Mouse (Mus musculus): ENCODE results near the gene Tnrc18.

Gene Tnrc18

GRCm38 (mm10) chr5:142716056-142716455 lies 101.4 kb downstream of the Tnrc18 start:
- no peak for DNase-seq

DNA sequence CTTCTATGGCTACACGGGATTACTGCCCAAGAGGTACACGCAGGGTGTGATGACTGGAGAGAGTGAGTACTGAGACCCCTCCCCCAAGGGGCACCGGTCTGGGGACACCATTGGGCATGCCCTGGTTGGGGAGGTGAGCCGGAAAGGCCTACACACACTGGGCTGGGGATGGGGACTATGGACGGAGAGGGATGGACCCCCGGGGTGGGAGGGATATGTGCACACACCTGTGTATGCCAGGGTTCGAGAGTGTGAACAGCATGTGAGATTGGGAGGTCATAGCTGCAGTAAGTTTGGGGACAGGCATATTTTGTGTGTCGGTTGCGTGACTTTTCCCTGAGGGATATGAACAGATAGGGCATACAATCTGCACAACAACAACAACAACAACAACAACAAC lies 102.4 kb downstream of the Tnrc18 start:
- no peak for DNase-seq

DNA sequence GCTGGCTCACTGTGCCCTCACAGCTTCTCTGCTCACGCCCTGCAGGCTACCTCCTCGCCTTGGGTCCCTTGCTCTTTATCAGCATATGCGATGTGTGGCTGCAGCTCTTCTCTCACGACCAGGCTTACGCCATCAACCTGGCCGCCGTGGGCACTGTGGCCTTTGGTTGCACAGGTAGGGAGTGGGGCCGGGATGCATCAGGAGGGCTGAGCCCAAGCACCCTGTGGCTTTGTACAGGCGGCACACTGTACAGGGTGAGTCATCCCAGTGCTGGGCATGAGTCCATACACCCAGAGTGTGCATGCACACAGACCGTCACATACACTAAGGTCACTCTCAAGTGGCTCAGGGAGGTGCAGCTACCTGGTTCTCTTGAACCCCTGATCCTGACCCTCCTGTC lies 103.5 kb downstream of the Tnrc18 start:
- DNase-seq, result no peak

- no peak for DNase-seq
Observed at GRCm38 (mm10) chr5:142712373-142712772, 105.1 kb downstream of the Tnrc18 start.

DNA sequence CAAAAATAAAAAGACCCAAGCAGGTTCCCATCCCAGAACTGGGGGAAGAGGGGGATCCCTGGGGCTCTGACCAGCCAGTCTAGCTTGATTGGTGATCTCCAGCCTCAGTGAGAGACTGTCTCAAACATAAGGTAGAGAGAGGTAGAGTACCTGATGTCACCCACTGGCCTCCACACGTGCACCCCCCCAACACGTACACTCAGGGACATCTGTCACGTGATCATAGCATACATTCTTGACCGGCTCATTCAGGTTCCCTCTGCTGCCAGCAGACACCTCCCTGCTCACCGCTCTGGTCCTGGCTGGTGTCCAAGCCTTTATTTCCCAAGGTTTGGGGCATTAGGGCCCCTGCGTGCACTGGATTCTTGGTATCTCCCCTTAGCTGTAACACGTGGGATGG lies 108.0 kb downstream of the Tnrc18 start:
- DNase-seq, result no peak

- no peak for DNase-seq
Observed at GRCm38 (mm10) chr5:142707709-142708108, 109.8 kb downstream of the Tnrc18 start.

- no peak for DNase-seq
Observed at GRCm38 (mm10) chr5:142703569-142703968, 113.9 kb downstream of the Tnrc18 start.

DNA sequence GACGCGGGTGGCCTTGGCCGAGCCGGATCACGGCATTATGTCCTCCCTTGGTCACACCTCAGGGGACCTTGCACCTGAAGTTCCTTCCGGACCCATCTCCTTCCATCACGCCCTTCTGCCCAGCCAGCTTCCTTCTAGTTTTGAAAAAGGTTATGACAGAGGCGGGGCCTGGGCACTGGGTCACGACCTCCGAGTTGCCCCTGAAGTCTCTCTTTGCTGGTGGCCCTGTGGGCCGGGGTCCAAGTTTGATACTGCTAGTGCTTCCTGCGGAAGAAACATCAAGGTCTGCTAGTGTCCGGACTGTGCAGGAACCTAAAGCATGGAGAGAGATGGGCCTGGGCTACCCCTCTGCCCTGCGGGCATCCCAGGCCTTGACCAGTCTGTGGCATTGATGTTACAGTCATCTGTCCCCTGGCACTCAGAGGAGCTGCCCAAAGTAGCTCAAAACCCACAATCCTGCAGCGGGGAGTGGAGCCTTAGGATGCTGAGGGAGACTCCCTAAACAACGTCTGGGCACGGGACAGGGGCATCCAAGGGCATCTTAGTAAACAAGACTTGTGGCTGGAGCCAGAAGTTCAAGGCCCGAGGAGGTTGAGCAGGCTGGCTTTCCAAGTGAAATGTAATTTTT lies 114.8 kb downstream of the Tnrc18 start:
- DNase-seq, result no peak

GRCm38 (mm10) chr5:142701651-142702510 lies 115.6 kb downstream of the Tnrc18 start:
- DNase-seq, result peak in 1 of 2 experiments; percentile 44

DNA sequence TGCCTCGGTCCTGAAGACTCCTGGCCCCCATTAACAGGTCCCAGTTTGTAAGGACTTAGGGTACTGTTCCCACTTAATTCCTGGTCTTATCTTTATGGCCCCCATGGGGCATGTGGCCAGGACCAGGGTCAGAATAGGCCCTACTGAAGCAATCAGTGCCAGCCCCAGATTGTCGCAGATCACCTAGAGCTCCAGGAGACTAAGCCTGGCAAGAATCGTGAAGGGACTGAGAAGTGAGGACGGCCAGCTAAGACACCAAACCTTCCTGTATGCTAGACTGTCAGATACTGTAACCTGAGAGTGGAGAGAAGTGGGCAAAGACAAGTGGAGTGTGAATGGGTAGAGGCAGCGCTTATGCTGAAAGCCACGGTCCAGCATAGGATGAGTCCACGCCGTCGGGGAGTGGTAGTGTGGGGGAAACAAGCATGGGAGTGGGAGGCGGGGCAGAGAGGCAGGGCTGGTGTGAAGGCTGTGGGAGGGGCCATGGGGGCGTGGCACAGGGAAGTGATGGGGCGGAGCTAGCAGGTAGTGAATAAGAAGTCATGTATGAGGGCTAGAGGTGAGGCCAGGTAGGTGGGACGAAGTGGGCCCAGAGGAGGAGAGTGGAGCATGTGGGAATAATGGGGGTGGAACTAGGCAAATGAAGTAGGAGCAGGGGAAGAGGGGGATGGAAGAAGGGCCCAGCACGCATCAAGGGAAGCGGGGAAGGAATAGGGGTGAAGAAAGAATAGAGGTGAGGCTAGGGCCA lies 116.4 kb downstream of the Tnrc18 start:
- peak in 1 of 2 experiments; percentile 39 for DNase-seq

DNA sequence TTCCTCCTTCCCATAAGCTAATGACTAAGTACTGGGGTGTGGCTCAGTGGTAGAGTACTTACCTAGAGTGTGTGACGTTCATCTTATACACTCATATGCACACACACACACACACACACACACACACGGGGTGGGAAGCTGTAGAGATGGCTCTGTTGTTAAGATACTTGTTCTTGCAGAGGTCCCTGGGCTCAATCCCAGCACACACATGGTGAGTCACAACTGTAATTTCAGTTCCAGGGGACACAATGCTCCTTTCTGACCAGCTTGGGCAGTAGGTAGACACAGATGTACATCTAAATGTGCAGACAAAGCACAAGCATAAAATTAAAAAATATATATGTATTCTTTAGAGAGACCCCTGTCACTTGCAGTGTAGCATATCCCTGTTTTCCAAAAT lies 119.7 kb downstream of the Tnrc18 start:
- DNase-seq, result no peak

DNA sequence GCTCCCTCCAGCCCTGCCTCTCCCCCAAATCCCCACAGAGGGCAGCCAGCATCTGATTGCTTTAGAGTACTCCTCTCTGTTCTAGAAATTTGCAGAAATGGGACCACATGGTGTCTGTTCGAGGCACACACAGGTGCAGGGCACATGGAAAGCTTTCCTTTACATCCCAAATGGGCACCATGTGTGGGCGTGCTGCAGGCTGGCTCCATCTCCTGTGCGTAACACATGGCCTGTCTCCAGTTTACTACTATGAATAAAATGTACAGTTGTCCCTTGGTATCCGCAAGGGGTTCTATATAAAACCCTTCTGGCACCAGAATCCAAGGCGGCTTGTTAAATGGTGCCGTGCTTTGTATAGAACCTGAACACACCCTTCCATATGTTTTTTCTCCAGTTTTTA lies 120.6 kb downstream of the Tnrc18 start:
- DNase-seq, result no peak

DNA sequence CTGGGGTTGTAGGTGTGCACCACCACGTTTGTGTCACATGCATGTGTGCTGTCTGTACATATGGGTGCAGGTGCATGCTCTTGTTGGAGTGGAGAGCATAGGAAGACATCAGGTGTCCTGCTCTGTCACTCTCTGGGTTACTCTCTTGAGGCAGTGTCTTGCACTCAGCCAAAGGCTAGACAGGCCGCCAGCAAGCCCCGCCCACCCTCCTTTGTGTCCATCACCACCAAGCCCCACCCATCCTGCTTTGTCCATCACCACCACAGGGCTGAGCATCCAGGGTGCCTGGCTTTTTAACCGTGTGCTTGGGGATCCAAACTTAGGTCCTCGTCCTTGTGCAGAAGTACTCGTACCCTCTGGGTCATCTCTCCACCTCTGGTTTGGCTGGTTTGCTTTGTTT lies 121.2 kb downstream of the Tnrc18 start:
- no peak for DNase-seq

GRCm38 (mm10) chr5:142694627-142695340 lies 122.7 kb downstream of the Tnrc18 start:
- peak in 1 of 2 experiments; percentile 46 for DNase-seq

DNA sequence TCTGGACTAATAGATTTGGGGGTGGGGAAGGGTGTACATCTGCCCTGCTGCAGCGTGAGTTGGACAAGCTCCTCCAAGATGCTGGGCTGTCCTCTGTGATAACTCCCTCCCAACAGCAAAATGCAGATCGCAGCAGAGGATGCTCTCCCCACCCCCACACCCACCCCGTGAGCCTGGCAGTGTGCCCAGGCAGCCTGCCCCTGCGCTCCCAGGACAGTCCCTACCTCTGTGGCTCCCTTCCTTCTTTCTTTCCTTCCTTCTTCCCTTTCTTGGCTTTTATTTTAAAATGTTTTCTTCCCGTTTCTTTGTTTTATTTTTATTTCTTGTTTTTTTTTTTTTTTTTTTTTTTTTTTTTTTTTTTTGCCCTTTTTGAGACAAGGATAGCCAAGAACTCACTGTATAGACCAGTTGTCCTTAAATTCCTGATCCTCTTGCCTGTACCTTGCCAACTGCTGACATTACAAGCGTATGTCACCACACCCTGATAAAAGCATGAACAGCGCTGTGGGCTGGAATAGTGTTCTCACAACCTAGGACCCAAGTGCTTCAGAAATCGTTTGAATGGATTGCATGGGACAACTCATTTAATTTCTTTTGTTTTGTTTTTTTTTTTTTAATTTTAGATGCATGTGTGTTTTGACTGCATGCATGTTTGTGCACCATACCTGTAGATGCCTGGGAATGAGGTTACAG lies 123.6 kb downstream of the Tnrc18 start:
- DNase-seq, result no peak

DNA sequence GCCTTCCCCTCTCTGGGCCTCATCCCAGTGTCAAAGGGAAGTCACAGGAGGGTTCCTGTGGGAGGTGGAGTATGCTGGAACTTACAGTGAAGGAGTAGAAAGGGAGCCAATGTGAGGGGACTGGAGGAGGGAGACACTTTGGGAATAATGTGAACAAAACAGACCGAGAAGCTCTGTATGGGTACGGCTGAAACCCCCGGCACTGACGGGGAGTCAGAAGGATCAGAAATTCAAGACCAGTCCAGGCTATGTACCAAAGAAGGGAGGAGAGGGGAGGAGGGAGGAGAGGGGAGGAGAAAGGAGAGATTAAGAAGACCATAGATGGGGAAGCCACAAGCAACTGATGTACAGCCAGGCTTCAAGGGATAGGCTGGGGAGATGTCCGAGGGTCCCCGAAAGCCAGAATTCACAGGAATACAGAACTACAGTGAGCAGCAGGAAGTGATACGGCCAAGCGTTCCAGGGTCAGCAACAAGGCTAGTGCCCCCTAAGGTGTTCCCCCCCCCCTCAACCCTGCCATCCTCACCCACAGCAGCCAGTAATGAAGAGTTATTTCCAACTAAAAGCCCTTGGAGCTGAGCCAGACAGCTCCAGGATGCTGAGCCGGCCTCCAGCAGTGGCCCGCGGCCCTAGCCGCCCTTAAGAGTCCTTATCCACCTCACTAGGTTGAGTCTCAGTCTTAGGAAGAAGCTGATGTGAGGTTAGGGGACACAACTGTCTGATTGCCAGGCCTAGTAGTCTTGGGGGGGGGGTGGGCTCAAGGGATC lies 124.3 kb downstream of the Tnrc18 start:
- no peak for DNase-seq

DNA sequence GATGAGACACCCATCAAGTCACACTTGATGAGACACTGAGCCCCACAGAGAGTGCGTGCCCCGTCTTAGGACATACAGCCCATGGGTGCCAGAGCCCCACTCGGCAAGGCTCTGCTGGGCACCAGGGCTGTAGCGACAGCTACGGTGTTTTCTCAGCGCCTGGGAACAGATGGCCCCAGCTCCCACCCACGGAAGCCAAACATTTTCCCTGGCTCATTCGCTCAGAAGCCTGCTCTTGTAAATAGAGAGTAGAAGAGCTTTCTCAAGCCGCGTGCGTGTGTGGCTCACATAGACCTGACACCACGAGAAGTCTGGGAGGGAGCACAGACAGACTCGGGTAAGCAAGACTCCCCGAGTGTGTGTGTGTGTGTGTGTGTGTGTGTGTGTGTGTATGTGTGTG lies 125.2 kb downstream of the Tnrc18 start, which contains the start of gene Slc29a4:
TSS of gene Slc29a4 (plus strand) at position 265 of the 400 bp plus-strand sequence.
- DNase-seq, result no peak

DNA sequence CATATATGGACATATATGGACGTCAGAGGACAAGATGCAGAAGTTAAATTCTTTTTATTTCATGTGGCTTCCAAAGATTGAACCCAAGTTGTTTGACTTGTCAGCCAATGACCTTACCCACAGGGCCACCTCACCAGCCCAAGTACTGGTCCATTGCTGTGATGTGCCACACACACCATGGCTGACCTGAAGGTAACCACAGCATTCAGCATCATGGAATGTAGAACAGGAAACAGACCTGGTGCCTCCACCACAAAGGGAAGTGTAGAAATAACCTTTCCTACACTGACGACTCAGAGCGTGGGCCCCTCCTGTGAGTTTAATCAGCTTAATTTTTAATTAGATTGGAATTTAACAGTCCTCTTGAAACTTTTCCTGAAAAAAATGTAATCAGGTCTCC lies 127.1 kb downstream of the Tnrc18 start:
- DNase-seq, result no peak

GRCm38 (mm10) chr5:142688866-142689265 lies 128.6 kb downstream of the Tnrc18 start:
- no peak for DNase-seq

DNA sequence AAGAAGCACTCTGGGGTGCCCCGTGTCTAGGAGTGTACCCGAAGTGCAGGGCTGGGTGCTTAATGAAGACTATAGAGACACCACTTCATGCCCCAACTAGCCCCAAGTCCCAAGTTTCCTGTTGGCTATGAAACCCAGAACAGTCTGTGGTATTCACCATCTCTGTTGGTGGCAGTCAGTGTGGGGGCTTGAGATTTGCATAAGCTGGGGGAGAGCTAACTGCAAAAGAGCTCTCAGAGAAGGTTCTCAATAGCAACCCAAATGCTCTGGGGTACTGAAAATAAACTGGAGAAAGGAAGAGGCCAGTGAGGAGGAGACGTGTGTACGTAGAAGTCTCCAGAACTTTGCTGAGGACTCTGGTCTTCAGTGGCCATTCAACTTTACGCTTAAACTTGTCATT lies 134.9 kb downstream of the Tnrc18 start:
- DNase-seq, result no peak

DNA sequence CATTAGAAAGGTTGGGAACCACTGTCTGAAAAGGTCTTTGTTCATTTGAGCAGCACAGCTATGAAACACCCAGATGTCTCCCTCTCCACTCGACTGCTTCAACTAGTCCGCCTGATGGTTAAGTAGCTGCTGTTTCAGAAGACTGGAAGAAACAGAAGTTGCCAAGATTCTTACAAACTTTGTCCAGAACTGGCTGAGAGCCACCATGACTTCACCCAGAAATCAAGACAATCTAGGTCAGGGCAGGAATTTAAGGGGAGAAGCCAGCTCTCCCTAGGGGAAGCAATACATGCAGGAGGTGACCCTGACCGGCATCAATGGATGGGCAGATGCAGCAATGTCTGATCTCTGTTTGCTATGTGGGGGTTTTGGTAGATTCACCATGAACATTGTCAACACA lies 135.6 kb downstream of the Tnrc18 start:
- DNase-seq, result no peak

All from spleen, adult 18-20 months (tissue).